Mouse (Mus musculus): ENCODE measurements around the gene Il23r. TPM values are rescaled to one million over a fixed set of nuclear protein-coding genes. Genes with fewer than 3 reads are reported as not detected.

The Il23r gene
- polyA plus RNA-seq, 1 experiment from 2014 or later = not detected

GRCm38 (mm10) chr6:67459424-67459823, 32.2 kb downstream of the Il23r start:
- WGBS = 93% methylated on average over 1 of the region's 1 CpGs
- no peaks in the 10 kb centered on the region for H3K4me1 ChIP-seq
- H3K27ac ChIP-seq (replicated peaks) = no peak overlapping the region
- H3K4me3 ChIP-seq = no peak overlapping the region
- H3K36me3 ChIP-seq (replicated peaks) = no peaks in the 10 kb centered on the region
- H3K9me3 ChIP-seq = no peaks in the 10 kb centered on the region
- no peaks in the 10 kb centered on the region for H3K27me3 ChIP-seq (replicated peaks; ENCODE audit: low read depth, poor library complexity, severe bottlenecking)
- DNase-seq (ENCODE audit: low spot score) = no peak

- Histone ChIP-seq H3K27ac (replicated peaks) (no peak overlapping the region), H3K4me1 (no peaks in the 10 kb centered on the region), H3K9me3 (no peaks in the 10 kb centered on the region), H3K4me3 (no peak overlapping the region), H3K27me3 (replicated peaks; ENCODE audit: low read depth, poor library complexity, severe bottlenecking) (no peaks in the 10 kb centered on the region), H3K36me3 (replicated peaks) (no peaks in the 10 kb centered on the region)
- WGBS = 59% methylated on average over 5 of the region's 5 CpGs
- DNase-seq (ENCODE audit: low spot score) = no peak
Measured at GRCm38 (mm10) chr6:67451330-67451729, 40.3 kb downstream of the Il23r start.

- Histone ChIP-seq H3K4me3 (no peak overlapping the region), H3K27ac (replicated peaks) (no peak overlapping the region), H3K36me3 (replicated peaks) (no peaks in the 10 kb centered on the region), H3K9me3 (no peaks in the 10 kb centered on the region), H3K27me3 (replicated peaks; ENCODE audit: low read depth, poor library complexity, severe bottlenecking) (no peaks in the 10 kb centered on the region), H3K4me1 (no peaks in the 10 kb centered on the region)
- 73% methylated on average over 1 of the region's 1 CpGs for WGBS
- no peak for DNase-seq (ENCODE audit: low spot score)
Measured at GRCm38 (mm10) chr6:67445866-67446265, 45.8 kb downstream of the Il23r start.

- H3K9me3 ChIP-seq = no peaks in the 10 kb centered on the region
- DNase-seq (ENCODE audit: low spot score) = no peak
- WGBS = 89% methylated on average over 6 of the region's 6 CpGs
- no peak overlapping the region for H3K4me3 ChIP-seq
- H3K36me3 ChIP-seq (replicated peaks) = no peaks in the 10 kb centered on the region
- no peaks in the 10 kb centered on the region for H3K27me3 ChIP-seq (replicated peaks; ENCODE audit: low read depth, poor library complexity, severe bottlenecking)
- no peak overlapping the region for H3K27ac ChIP-seq (replicated peaks)
- H3K4me1 ChIP-seq = no peaks in the 10 kb centered on the region
Measured at GRCm38 (mm10) chr6:67443124-67443523, 48.5 kb downstream of the Il23r start.

GRCm38 (mm10) chr6:67437814-67438385, 53.8 kb downstream of the Il23r start:
- no peak overlapping the region for H3K4me3 ChIP-seq
- no peaks in the 10 kb centered on the region for H3K36me3 ChIP-seq (replicated peaks)
- H3K9me3 ChIP-seq = no peaks in the 10 kb centered on the region
- H3K27me3 ChIP-seq (replicated peaks; ENCODE audit: low read depth, poor library complexity, severe bottlenecking) = no peaks in the 10 kb centered on the region
- 86% methylated on average over 3 of the region's 3 CpGs for WGBS
- no peak overlapping the region for H3K27ac ChIP-seq (replicated peaks)
- no peak for DNase-seq (ENCODE audit: low spot score)
- H3K4me1 ChIP-seq = no peaks in the 10 kb centered on the region

GRCm38 (mm10) chr6:67437028-67437427, 54.6 kb downstream of the Il23r start:
- Histone ChIP-seq H3K36me3 (replicated peaks) (no peaks in the 10 kb centered on the region), H3K4me1 (no peaks in the 10 kb centered on the region), H3K4me3 (no peak overlapping the region), H3K9me3 (no peaks in the 10 kb centered on the region), H3K27me3 (replicated peaks; ENCODE audit: low read depth, poor library complexity, severe bottlenecking) (no peaks in the 10 kb centered on the region), H3K27ac (replicated peaks) (no peak overlapping the region)
- DNase-seq (ENCODE audit: low spot score) = no peak

GRCm38 (mm10) chr6:67436295-67436694, 55.4 kb downstream of the Il23r start:
- no peaks in the 10 kb centered on the region for H3K9me3 ChIP-seq
- no peaks in the 10 kb centered on the region for H3K27me3 ChIP-seq (replicated peaks; ENCODE audit: low read depth, poor library complexity, severe bottlenecking)
- H3K4me1 ChIP-seq = no peaks in the 10 kb centered on the region
- no peak overlapping the region for H3K4me3 ChIP-seq
- H3K36me3 ChIP-seq (replicated peaks) = no peaks in the 10 kb centered on the region
- H3K27ac ChIP-seq (replicated peaks) = no peak overlapping the region
- DNase-seq (ENCODE audit: low spot score) = no peak
- WGBS = 93% methylated on average over 2 of the region's 2 CpGs

- no peak for DNase-seq (ENCODE audit: low spot score)
- H3K27ac ChIP-seq (replicated peaks) = no peak overlapping the region
- no peaks in the 10 kb centered on the region for H3K27me3 ChIP-seq (replicated peaks; ENCODE audit: low read depth, poor library complexity, severe bottlenecking)
- H3K36me3 ChIP-seq (replicated peaks) = no peaks in the 10 kb centered on the region
- H3K9me3 ChIP-seq = no peaks in the 10 kb centered on the region
- no peaks in the 10 kb centered on the region for H3K4me1 ChIP-seq
- 93% methylated on average over 1 of the region's 1 CpGs for WGBS
- no peak overlapping the region for H3K4me3 ChIP-seq
Measured at GRCm38 (mm10) chr6:67435711-67436110, 55.9 kb downstream of the Il23r start.

- Histone ChIP-seq H3K27ac (replicated peaks) (no peak overlapping the region), H3K9me3 (no peaks in the 10 kb centered on the region), H3K4me3 (no peak overlapping the region), H3K36me3 (replicated peaks) (no peaks in the 10 kb centered on the region), H3K4me1 (no peaks in the 10 kb centered on the region), H3K27me3 (replicated peaks; ENCODE audit: low read depth, poor library complexity, severe bottlenecking) (no peaks in the 10 kb centered on the region)
- no peak for DNase-seq (ENCODE audit: low spot score)
- 65% methylated on average over 2 of the region's 2 CpGs for whole genome bisulfite sequencing
Measured at GRCm38 (mm10) chr6:67434755-67435452, 56.8 kb downstream of the Il23r start.

GRCm38 (mm10) chr6:67431808-67432207, 59.8 kb downstream of the Il23r start:
- Histone ChIP-seq H3K27me3 (replicated peaks; ENCODE audit: low read depth, poor library complexity, severe bottlenecking) (no peaks in the 10 kb centered on the region), H3K4me3 (no peak overlapping the region), H3K27ac (replicated peaks) (no peak overlapping the region), H3K4me1 (no peaks in the 10 kb centered on the region), H3K9me3 (no peaks in the 10 kb centered on the region), H3K36me3 (replicated peaks) (no peaks in the 10 kb centered on the region)
- WGBS = 85% methylated on average over 3 of the region's 3 CpGs
- DNase-seq (ENCODE audit: low spot score) = no peak

GRCm38 (mm10) chr6:67421761-67422160, 69.9 kb downstream of the Il23r start:
- Histone ChIP-seq H3K27me3 (replicated peaks; ENCODE audit: low read depth, poor library complexity, severe bottlenecking) (no peaks in the 10 kb centered on the region), H3K36me3 (replicated peaks) (no peaks in the 10 kb centered on the region), H3K4me3 (no peak overlapping the region), H3K9me3 (no peaks in the 10 kb centered on the region), H3K4me1 (no peaks in the 10 kb centered on the region), H3K27ac (replicated peaks) (no peak overlapping the region)
- DNase-seq (ENCODE audit: low spot score) = no peak
- 82% methylated on average over 5 of the region's 5 CpGs for WGBS

- Histone ChIP-seq H3K27me3 (replicated peaks; ENCODE audit: low read depth, poor library complexity, severe bottlenecking) (no peaks in the 10 kb centered on the region), H3K4me3 (no peak overlapping the region), H3K36me3 (replicated peaks) (no peaks in the 10 kb centered on the region), H3K9me3 (no peaks in the 10 kb centered on the region), H3K4me1 (no peaks in the 10 kb centered on the region), H3K27ac (replicated peaks) (no peak overlapping the region)
- WGBS = 91% methylated on average over 3 of the region's 3 CpGs
- DNase-seq (ENCODE audit: low spot score) = no peak
Measured at GRCm38 (mm10) chr6:67416557-67416956, 75.1 kb downstream of the Il23r start.

GRCm38 (mm10) chr6:67415276-67415675, 76.4 kb downstream of the Il23r start:
- Histone ChIP-seq H3K4me3 (no peak overlapping the region), H3K4me1 (no peaks in the 10 kb centered on the region), H3K9me3 (no peaks in the 10 kb centered on the region), H3K36me3 (replicated peaks) (no peaks in the 10 kb centered on the region), H3K27me3 (replicated peaks; ENCODE audit: low read depth, poor library complexity, severe bottlenecking) (no peaks in the 10 kb centered on the region), H3K27ac (replicated peaks) (no peak overlapping the region)
- 93% methylated on average over 5 of the region's 5 CpGs for WGBS
- no peak for DNase-seq (ENCODE audit: low spot score)
